Mouse (Mus musculus) small intestine, adult 2 months (tissue): ENCODE results near the gene Cyb5r3. TPM values are rescaled to one million over a fixed set of nuclear protein-coding genes. Genes with fewer than 3 reads are reported as not detected.
A peak's percentile ranks its signal among the peaks of the same experiment; 100 is the strongest.
"Not testable (repeated sequence)": the region's sequence is repeated elsewhere in the genome, so short reads cannot be mapped to it uniquely, and the experiment has no call there.

Experiments
- H3K27ac ChIP-seq: fragments of 200-500 bp; 2 replicates; pipeline ENCODE4 v1.5.1; 2012; ENCODE audit warnings: low read depth, low read length, control low read depth, inconsistent platforms; ENCODE audit not compliant: insufficient read depth
- H3K27me3 ChIP-seq: fragments of 200-500 bp; 2 replicates; pipeline ENCODE4 v1.6.1; 2012; ENCODE audit warnings: mild to moderate bottlenecking, moderate library complexity, low read length, inconsistent platforms; ENCODE audit not compliant: control insufficient read depth, insufficient read depth
- H3K36me3 ChIP-seq: fragments of 200-500 bp; 2 replicates; pipeline ENCODE4 v1.6.1; 2012; ENCODE audit warnings: mild to moderate bottlenecking, low read length, control low read depth, inconsistent platforms; ENCODE audit not compliant: control insufficient read depth, insufficient read depth
- H3K4me1 ChIP-seq: fragments of 200-500 bp; 2 replicates; pipeline ENCODE4 v1.6.1; 2012; ENCODE audit warnings: low read length, inconsistent platforms, mixed read lengths; ENCODE audit not compliant: control insufficient read depth, insufficient read depth, insufficient read length
- H3K4me3 ChIP-seq: fragments of 200-500 bp; 2 replicates; pipeline ENCODE4 v1.5.1; 2012; ENCODE audit warnings: low read depth, mild to moderate bottlenecking, control low read depth, inconsistent platforms, low read length, moderate library complexity
- CTCF ChIP-seq: fragments of 200-500 bp; IDR thresholded peaks from 2 replicates; pipeline ENCODE4 v1.5.1; 2012; ENCODE audit warnings: low read depth, mild to moderate bottlenecking, control low read depth, inconsistent platforms, low read length, moderate library complexity, mixed read lengths; ENCODE audit not compliant: insufficient replicate concordance, insufficient read length; ENCODE audit errors: extremely low read depth
- POLR2A ChIP-seq: fragments of 200-500 bp; IDR thresholded peaks from 2 replicates; pipeline ENCODE4 v1.6.1; 2012; ENCODE audit warnings: low read depth, mild to moderate bottlenecking, control low read depth, inconsistent platforms, low read length, moderate library complexity
- WGBS: fragments of 180-500 bp; shearing (Covaris S2); methylation state at CpG from one replicate; pipeline ENCODE4 v1.1.7; 2018; 5-methylcytosine and 5-hydroxymethylcytosine counted together
- polyA plus RNA-seq: library from polyadenylated mRNA; depleted of rRNA; stranded (reverse); fragments of >200 nt; gene quantifications from 2 replicates; pipeline ENCODE4 v1.2.3, GENCODE M21; 2012

Gene Cyb5r3
- polyA plus RNA-seq, 1 experiment = 624 TPM

DNA sequence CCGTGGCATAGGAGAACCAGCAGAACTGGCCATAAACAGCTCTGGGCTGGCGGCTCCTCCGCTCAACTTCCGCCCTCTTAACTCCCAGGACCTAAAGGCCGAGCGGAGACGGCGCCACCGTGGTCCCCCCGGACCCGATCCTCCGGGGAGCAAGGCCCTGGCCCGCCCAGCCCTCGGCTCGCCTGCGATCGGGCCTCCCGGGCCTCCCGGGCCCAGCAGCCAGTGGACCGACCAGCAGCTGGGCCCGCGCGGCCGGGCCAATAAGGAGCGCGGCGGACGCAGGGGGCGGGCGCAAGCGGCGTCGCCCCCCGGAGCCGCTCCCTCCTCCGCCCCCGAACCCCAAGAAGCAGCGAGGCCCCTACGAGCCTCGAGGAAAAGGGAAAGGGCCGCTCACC, 23.6 kb downstream of the Cyb5r3 start:
- Histone ChIP-seq H3K36me3 (peaks cover 15% of the 10 kb centered on the region), H3K27me3 (no peaks in the 10 kb centered on the region), H3K4me3 (peak overlapping the region; percentile 68), H3K4me1 (peaks cover 2% of the 10 kb centered on the region; the same call in 1 of the 2 replicates), H3K27ac (peak overlapping the region; percentile 77)
- TF ChIP-seq POLR2A (0 out of 2 replicates have a peak, but pooled peaks have one; percentile 6), CTCF (no peak)
- WGBS = under 1% methylated on average over 38 of the region's 41 CpGs

DNA sequence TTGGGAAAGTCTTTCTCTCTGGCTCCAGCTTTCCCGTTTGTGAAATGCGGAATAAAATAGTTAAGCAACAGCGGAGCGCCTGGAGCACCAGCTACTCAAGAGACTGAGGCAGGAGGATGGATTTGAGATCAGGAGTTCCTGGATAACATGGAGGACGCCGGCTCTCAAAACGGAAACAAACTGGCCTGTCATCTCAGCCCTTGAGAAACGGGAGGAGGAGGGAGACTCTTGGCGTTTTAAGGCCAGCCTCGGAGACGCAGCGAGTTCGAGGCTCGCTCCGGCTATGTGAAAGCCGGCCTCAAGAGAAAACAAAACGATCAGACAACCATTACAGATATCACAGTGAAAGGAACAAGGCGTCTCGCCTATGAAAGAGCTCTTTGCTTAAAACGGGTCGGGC, 24.0 kb downstream of the Cyb5r3 start:
- WGBS = 2% methylated on average over 21 of the region's 21 CpGs

GRCm38 (mm10) chr15:83145541-83145940, 26.9 kb downstream of the Cyb5r3 start:
- Histone ChIP-seq H3K4me3 (no peak overlapping the region), H3K27ac (no peak overlapping the region), H3K36me3 (peaks cover 9% of the 10 kb centered on the region), H3K4me1 (peaks cover 3% of the 10 kb centered on the region; the same call in 1 of the 2 replicates), H3K27me3 (no peaks in the 10 kb centered on the region)
- 56% methylated on average over 6 of the region's 6 CpGs for WGBS
- TF ChIP-seq CTCF (no peak), POLR2A (no peak)

More for the DNA sequence above, 24.0 kb downstream of the Cyb5r3 start:
- Histone ChIP-seq H3K4me1 (peaks cover 2% of the 10 kb centered on the region; the same call in 1 of the 2 replicates), H3K4me3 (peak overlapping the region; percentile 68), H3K27me3 (no peaks in the 10 kb centered on the region), H3K36me3 (peaks cover 12% of the 10 kb centered on the region), H3K27ac (peak overlapping the region; percentile 77)
- TF ChIP-seq POLR2A (0 out of 2 replicates have a peak, but pooled peaks have one; percentile 2), CTCF (no peak)

- WGBS = 48% methylated on average over 5 of the region's 5 CpGs
- Histone ChIP-seq H3K4me1 (peaks cover 5% of the 10 kb centered on the region; the same call in 1 of the 2 replicates), H3K27me3 (no peaks in the 10 kb centered on the region), H3K27ac (no peak overlapping the region), H3K36me3 (peaks cover 16% of the 10 kb centered on the region), H3K4me3 (no peak overlapping the region)
- TF ChIP-seq POLR2A (no peak), CTCF (no peak)
Measured at GRCm38 (mm10) chr15:83142861-83143260, 29.5 kb downstream of the Cyb5r3 start.

GRCm38 (mm10) chr15:83135654-83136053, 36.7 kb downstream of the Cyb5r3 start:
- TF ChIP-seq POLR2A (no peak), CTCF (no peak)
- peaks cover 3% of the 10 kb centered on the region; the same call in 1 of the 2 replicates for H3K4me1 ChIP-seq
- H3K27me3 ChIP-seq = no peaks in the 10 kb centered on the region
- no peak overlapping the region for H3K27ac ChIP-seq
- H3K36me3 ChIP-seq = peaks cover 68% of the 10 kb centered on the region
- no peak overlapping the region for H3K4me3 ChIP-seq
- 50% methylated on average over 2 of the region's 2 CpGs for WGBS

DNA sequence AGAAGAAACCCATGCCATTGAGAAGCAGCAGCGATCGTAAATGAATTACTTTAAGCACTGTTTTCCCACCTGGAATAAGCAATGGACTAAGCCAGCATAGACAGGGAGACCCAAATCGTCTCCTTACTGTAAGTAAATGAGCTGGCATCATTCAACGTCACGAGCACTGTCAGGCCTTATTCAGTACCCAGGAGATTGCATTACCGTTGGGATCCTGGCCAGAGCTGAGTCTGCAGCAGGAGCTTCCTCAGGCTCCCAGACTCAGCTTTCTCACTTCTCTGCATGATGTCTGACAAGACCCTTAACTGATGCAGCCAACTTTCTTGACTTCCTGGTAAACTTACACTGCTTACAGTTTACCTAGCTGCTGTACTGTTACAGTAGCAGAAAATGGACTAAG, 37.7 kb downstream of the Cyb5r3 start:
- peaks cover 77% of the 10 kb centered on the region for H3K36me3 ChIP-seq

DNA sequence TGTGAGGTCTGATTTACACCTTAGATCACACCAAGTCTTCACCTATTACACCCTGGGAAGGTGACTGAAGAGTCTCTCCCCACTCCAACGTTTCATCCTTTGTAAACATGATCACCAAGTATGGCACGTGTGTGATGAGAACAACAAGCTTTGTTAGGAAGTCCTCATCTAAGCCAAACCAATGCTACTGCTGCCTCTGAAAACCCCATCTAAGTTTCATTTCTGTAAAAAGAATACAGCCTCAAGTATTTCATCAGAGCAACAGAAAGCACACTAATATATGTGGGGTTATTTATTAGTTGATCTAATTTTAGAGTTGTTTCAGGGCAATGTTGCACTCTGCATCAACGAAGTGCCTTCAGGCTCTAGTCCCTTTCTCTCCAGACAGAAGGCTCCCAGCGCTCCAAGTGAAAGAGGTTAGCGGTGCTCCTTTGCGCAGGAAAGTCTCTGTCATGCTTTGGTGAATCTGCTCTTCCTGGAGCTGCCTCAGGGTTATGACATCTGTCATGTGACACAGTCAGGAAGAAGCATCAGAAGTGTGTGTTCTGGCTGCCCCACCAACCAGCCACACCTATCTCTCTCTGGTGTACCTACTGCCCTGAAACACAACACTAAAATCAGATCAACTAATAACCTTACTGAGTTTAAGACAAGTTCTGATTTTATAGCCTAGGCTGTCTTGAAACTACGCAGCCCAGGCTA, 42.7 kb downstream of the Cyb5r3 start:
- Histone ChIP-seq H3K27ac (no peak overlapping the region), H3K4me1 (no peaks in the 10 kb centered on the region), H3K27me3 (no peaks in the 10 kb centered on the region), H3K36me3 (peaks cover 84% of the 10 kb centered on the region), H3K4me3 (no peak overlapping the region)
- TF ChIP-seq POLR2A (no peak), CTCF (no peak)
- WGBS = 82% methylated on average over 7 of the region's 7 CpGs

More for the DNA sequence above, 37.7 kb downstream of the Cyb5r3 start:
- WGBS = 84% methylated on average over 6 of the region's 6 CpGs
- no peak for TF ChIP-seq CTCF
- TF ChIP-seq POLR2A = no peak
- Histone ChIP-seq H3K27ac (no peak overlapping the region), H3K4me3 (no peak overlapping the region), H3K4me1 (no peaks in the 10 kb centered on the region), H3K27me3 (no peaks in the 10 kb centered on the region)

DNA sequence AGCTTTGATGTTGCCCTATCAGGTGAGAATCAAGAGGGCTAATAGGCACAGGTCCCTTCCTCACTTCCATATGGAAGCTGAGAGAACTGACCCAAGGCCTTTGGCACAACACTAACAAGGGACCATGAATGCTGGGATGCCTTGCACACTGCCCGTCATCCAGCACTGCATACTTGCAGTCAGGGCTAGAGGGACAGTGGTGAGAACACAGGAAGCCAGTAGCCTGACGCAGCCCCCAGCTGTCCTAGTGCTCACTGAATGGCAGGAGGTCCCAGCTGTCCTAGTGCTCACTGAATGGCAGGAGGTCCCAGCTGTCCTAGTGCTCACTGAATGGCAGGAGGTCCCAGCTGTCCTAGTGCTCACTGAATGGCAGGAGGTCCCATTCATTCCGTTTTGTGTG, 45.4 kb downstream of the Cyb5r3 start:
- H3K27ac ChIP-seq, H3K27me3 ChIP-seq, H3K4me1 ChIP-seq, H3K4me3 ChIP-seq: not testable (repeated sequence)
- peaks cover 60% of the 10 kb centered on the region for H3K36me3 ChIP-seq
- 90% methylated on average over 3 of the region's 3 CpGs for WGBS
